Mouse (Mus musculus): Measurements from ENCODE around the gene Kcnj1. TPM values are rescaled to one million over a fixed set of nuclear protein-coding genes. Genes with fewer than 3 reads are reported as not detected.

The Kcnj1 gene
- polyA plus RNA-seq, 1 experiment from 2014 or later, result not detected

DNA sequence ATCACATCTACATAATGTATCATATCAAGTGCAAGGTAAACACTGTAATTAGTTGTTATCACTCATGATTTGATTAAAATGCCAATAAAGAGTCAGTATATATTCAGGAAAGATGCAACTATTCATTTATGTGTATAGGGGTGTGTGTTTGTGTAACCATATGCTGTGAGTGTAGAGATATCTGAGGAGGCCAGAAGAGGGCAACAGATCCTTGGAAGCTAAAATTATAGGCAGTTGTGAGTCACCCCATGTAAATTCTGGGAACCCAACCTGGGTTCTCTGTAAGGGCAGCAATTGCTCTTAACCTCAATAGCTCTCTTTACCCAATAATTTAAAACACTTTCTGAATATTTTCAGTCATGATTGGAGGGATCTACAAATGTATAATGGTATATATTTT lies 48.4 kb downstream of the Kcnj1 start:
- Histone ChIP-seq H3K4me2 (replicated peaks; ENCODE audit: low read depth) (no peak overlapping the region), H3K9me3 (ENCODE audit: control insufficient read depth, low read length) (no peaks in the 10 kb centered on the region), H3K9ac (ENCODE audit: low read length) (no peak overlapping the region), H3K4me3 (ENCODE audit: low read depth, low read length) (no peak overlapping the region), H3K36me3 (ENCODE audit: control insufficient read depth, insufficient read depth, low read length) (no peaks in the 10 kb centered on the region), H3K27me3 (ENCODE audit: control insufficient read depth, insufficient read depth, low read length) (no peaks in the 10 kb centered on the region), H3K27ac (replicated peaks) (no peak overlapping the region), H3K4me1 (replicated peaks; ENCODE audit: control insufficient read depth, insufficient read depth) (no peaks in the 10 kb centered on the region)
- no peak for DNase-seq (ENCODE audit: low spot score)
- TF ChIP-seq CTCF (IDR thresholded peaks at IDR 0.05; ENCODE audit: low read depth) (no peak), EP300 (optimal IDR thresholded peaks at IDR 0.05) (no peak)
- no peak for ATAC-seq (ENCODE audit: low FRiP score, low TSS enrichment)

DNA sequence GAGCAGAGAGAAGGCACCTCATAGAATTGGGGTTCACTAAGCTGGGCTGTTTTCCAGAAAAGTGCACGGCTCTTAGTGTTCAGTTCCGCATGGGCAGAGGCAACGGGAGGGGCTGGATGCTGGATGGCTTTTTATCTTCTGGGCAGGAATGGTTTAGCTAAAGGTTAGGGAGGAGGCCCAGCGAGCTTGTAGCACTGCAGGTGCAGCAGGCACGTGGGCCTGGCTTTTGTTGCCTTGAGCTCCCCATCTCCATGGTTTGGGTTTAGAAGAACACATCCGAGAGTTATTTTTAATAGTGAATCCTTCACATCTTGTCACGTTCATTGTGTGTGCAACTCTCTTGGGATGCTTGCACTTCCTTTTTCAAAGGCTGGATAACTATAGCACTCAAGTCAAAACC lies 53.0 kb downstream of the Kcnj1 start:
- ATAC-seq (ENCODE audit: low FRiP score, low TSS enrichment) (no peak), DNase-seq (ENCODE audit: low spot score) (no peak)
- no peaks in the 10 kb centered on the region for H3K36me3 ChIP-seq (ENCODE audit: control insufficient read depth, insufficient read depth, low read length)
- H3K27me3 ChIP-seq (ENCODE audit: control insufficient read depth, insufficient read depth, low read length), result no peaks in the 10 kb centered on the region
- no peak overlapping the region for H3K4me3 ChIP-seq (ENCODE audit: low read depth, low read length)
- 68% methylated on average over 7 of the region's 7 CpGs for WGBS
- H3K9me3 ChIP-seq (ENCODE audit: control insufficient read depth, low read length), result no peaks in the 10 kb centered on the region
- no peak overlapping the region for H3K27ac ChIP-seq (replicated peaks)
- no peak overlapping the region for H3K9ac ChIP-seq (ENCODE audit: low read length)
- TF ChIP-seq CTCF (IDR thresholded peaks at IDR 0.05; ENCODE audit: low read depth) (no peak), EP300 (optimal IDR thresholded peaks at IDR 0.05) (no peak)
- H3K4me2 ChIP-seq (replicated peaks; ENCODE audit: low read depth), result no peak overlapping the region
- no peaks in the 10 kb centered on the region for H3K4me1 ChIP-seq (replicated peaks; ENCODE audit: control insufficient read depth, insufficient read depth)

GRCm38 (mm10) chr9:32431061-32431460 lies 58.8 kb downstream of the Kcnj1 start:
- H3K27ac ChIP-seq (replicated peaks), result no peak overlapping the region
- H3K27me3 ChIP-seq (ENCODE audit: control insufficient read depth, insufficient read depth, low read length), result no peaks in the 10 kb centered on the region
- H3K36me3 ChIP-seq (ENCODE audit: control insufficient read depth, insufficient read depth, low read length), result no peaks in the 10 kb centered on the region
- H3K4me2 ChIP-seq (replicated peaks; ENCODE audit: low read depth), result no peak overlapping the region
- no peaks in the 10 kb centered on the region for H3K4me1 ChIP-seq (replicated peaks; ENCODE audit: control insufficient read depth, insufficient read depth)
- no peak overlapping the region for H3K4me3 ChIP-seq (ENCODE audit: low read depth, low read length)
- no peak for TF ChIP-seq EP300 (optimal IDR thresholded peaks at IDR 0.05)
- TF ChIP-seq CTCF (IDR thresholded peaks at IDR 0.05; ENCODE audit: low read depth), result no peak
- no peak overlapping the region for H3K9ac ChIP-seq (ENCODE audit: low read length)
- ATAC-seq (ENCODE audit: low FRiP score, low TSS enrichment) (no peak), DNase-seq (ENCODE audit: low spot score) (no peak)
- H3K9me3 ChIP-seq (ENCODE audit: control insufficient read depth, low read length), result no peaks in the 10 kb centered on the region
- WGBS, result 75% methylated on average over 3 of the region's 3 CpGs

DNA sequence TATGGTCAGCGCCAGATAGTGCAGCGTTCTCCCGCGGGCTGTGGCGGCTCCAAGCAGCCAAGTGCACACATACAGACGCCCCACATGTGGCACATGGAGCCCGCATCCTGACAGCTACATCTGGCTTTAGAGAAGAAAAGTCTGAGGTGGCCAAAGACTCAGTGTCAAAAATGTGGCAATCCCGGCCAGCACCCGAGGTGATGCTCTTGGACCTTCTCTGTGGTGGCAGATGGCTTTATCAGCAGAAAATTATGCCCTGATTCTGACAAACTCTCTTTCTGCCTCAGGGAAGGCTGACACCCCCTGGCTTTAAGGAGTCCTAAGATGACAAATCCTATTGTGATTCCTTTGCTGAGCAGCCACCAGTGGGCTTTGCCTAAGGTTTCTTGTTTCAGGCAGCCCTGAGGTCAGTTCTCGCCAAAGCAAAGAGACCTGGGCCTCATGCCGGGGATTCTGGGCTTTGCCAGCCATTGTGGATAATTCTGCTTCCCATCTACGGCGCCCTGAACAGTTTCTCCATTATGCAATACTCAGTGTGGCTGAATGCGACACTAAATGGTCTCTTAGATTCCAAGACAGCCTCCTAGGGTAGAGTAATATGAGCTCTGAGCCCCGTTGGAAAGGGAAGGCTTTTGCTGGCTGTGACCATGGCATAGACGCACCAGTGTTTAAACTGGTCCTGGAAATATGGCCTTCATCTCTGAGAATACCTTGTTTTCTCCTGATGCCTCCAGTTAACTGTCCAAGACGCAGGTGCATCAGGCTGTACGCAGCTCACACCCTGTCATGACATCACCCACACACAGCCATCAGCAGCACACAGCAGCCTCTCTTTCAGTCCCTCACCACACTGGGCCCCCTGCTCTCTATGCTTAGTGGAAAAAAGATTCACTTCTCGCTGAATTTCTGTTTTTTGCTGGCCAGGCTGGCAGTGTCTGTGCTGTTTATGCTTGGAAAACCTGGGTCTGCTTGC lies 62.2 kb downstream of the Kcnj1 start:
- DNase-seq (ENCODE audit: low spot score) (no peak), ATAC-seq (ENCODE audit: low FRiP score, low TSS enrichment) (no peak)
- TF ChIP-seq CTCF (IDR thresholded peaks at IDR 0.05; ENCODE audit: low read depth) (no peak), EP300 (optimal IDR thresholded peaks at IDR 0.05) (no peak)
- no peaks in the 10 kb centered on the region for H3K36me3 ChIP-seq (ENCODE audit: control insufficient read depth, insufficient read depth, low read length)
- H3K4me2 ChIP-seq (replicated peaks; ENCODE audit: low read depth), result no peak overlapping the region
- H3K27ac ChIP-seq (replicated peaks), result no peak overlapping the region
- WGBS, result 76% methylated on average over 19 of the region's 19 CpGs
- no peaks in the 10 kb centered on the region for H3K27me3 ChIP-seq (ENCODE audit: control insufficient read depth, insufficient read depth, low read length)
- no peaks in the 10 kb centered on the region for H3K9me3 ChIP-seq (ENCODE audit: control insufficient read depth, low read length)
- no peaks in the 10 kb centered on the region for H3K4me1 ChIP-seq (replicated peaks; ENCODE audit: control insufficient read depth, insufficient read depth)
- no peak overlapping the region for H3K9ac ChIP-seq (ENCODE audit: low read length)
- no peak overlapping the region for H3K4me3 ChIP-seq (ENCODE audit: low read depth, low read length)

- no peak overlapping the region for H3K27ac ChIP-seq (replicated peaks)
- no peak for TF ChIP-seq CTCF (IDR thresholded peaks at IDR 0.05; ENCODE audit: low read depth)
- no peak for TF ChIP-seq EP300 (optimal IDR thresholded peaks at IDR 0.05)
- no peak for DNase-seq (ENCODE audit: low spot score)
- ATAC-seq (ENCODE audit: low FRiP score, low TSS enrichment), result no peak
- no peak overlapping the region for H3K4me3 ChIP-seq (ENCODE audit: low read depth, low read length)
- WGBS, result 69% methylated on average over 3 of the region's 3 CpGs
- H3K27me3 ChIP-seq (ENCODE audit: control insufficient read depth, insufficient read depth, low read length), result no peaks in the 10 kb centered on the region
- no peak overlapping the region for H3K9ac ChIP-seq (ENCODE audit: low read length)
- no peaks in the 10 kb centered on the region for H3K9me3 ChIP-seq (ENCODE audit: control insufficient read depth, low read length)
- H3K4me1 ChIP-seq (replicated peaks; ENCODE audit: control insufficient read depth, insufficient read depth), result no peaks in the 10 kb centered on the region
- H3K36me3 ChIP-seq (ENCODE audit: control insufficient read depth, insufficient read depth, low read length), result no peaks in the 10 kb centered on the region
- H3K4me2 ChIP-seq (replicated peaks; ENCODE audit: low read depth), result no peak overlapping the region
Measured at GRCm38 (mm10) chr9:32443115-32443514, 70.8 kb downstream of the Kcnj1 start.

GRCm38 (mm10) chr9:32443817-32444216 lies 71.5 kb downstream of the Kcnj1 start:
- Histone ChIP-seq H3K9me3 (ENCODE audit: control insufficient read depth, low read length) (no peaks in the 10 kb centered on the region), H3K4me3 (ENCODE audit: low read depth, low read length) (no peak overlapping the region), H3K9ac (ENCODE audit: low read length) (no peak overlapping the region), H3K27me3 (ENCODE audit: control insufficient read depth, insufficient read depth, low read length) (no peaks in the 10 kb centered on the region), H3K4me2 (replicated peaks; ENCODE audit: low read depth) (no peak overlapping the region), H3K4me1 (replicated peaks; ENCODE audit: control insufficient read depth, insufficient read depth) (no peaks in the 10 kb centered on the region), H3K36me3 (ENCODE audit: control insufficient read depth, insufficient read depth, low read length) (no peaks in the 10 kb centered on the region), H3K27ac (replicated peaks) (no peak overlapping the region)
- 60% methylated on average over 6 of the region's 6 CpGs for WGBS
- TF ChIP-seq CTCF (IDR thresholded peaks at IDR 0.05; ENCODE audit: low read depth) (no peak), EP300 (optimal IDR thresholded peaks at IDR 0.05) (no peak)
- DNase-seq (ENCODE audit: low spot score) (no peak), ATAC-seq (ENCODE audit: low FRiP score, low TSS enrichment) (no peak)

Data from stomach, postnatal 0 days (tissue).